Mouse (Mus musculus) heart, adult 11 months (tissue): Measurements from ENCODE around the gene Cask.

Source experiments
- DNase-seq: peaks from one replicate; pipeline ENCODE4 v3.0.0; 2022

The Cask gene

GRCm38 (mm10) chrX:13621473-13621872 lies 229.7 kb downstream of the Cask start:
- peak; percentile 95 for DNase-seq

DNA sequence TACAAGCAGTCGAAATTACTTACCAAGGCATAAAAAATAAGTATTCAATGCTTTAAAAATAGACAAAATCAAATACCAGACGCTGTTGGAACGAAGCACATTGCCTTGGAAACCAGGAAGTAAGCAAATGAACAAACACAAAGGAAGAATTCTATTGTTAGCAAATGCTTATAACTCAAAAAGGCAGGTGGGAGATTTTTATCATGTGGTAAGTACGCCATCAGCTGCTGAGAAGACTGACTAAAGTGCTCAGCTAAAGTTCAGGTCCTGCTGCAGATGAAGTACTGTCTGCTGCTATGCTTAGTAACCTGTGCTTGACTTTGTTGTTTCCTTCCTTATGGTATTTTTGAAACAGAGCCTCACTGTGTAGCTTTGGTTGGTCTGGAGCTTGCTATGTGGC lies 232.7 kb downstream of the Cask start:
- peak; percentile 89 for DNase-seq

- no peak for DNase-seq
These were observed 233.9 kb downstream of the Cask start for GRCm38 (mm10) chrX:13617294-13617693.

DNA sequence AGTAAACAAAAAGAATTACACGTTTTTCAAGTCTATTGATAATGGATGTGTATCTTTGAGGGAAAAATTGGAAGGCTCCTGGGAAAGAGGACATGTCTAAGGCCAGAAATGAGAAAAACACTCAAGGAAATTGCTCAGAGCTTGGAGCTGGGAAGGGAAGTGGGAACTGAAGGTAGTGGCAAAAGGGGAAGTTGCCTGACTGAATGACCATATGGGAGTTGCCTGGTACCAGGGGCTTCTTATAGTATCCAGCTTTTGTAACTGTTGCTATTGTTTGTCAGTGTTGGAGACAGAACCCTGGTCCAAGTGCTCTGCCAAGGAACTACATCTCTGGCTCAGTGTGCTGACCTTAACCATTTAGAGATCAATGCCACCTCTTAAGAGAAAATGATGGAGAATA lies 234.4 kb downstream of the Cask start:
- peak; percentile 89 for DNase-seq

- no peak for DNase-seq
These were observed 239.1 kb downstream of the Cask start for GRCm38 (mm10) chrX:13612115-13612514.

DNA sequence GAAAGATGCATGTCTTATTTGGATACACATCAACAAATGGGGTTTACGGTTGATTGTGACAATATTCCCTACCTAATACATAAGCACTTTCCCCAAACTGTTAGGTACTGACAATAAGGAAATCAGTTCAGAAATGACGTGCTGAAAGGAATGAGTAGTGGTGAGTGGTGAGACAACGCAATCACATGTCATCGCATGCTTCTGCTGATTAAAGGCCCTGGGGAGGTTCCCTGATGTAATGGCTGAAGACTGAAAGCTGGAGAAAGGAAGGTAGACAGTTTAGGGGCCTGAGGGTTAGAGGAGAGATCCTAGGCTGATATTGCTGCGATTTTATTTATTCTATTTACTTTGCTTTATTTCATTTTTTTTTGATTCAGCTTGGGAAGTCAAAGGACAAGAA lies 240.1 kb downstream of the Cask start:
- DNase-seq: no peak

DNA sequence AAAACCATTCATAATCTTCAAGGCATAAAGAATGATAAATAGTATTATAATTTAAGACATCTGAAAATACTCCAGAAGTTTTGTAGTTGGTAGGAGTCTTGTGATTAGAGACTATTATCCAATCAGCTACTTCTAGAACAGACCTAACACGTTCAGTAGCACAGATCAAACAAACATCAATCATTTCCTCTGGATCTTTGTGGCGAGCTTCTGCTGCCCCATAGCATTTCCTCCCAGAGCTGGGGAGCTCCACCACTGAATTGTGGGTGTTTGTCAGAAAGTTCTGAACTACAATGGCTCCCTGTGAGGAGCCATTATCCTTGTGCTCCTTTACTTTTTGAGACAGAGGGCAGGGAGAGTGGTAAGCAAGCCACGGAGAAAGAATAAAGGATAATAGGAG lies 243.4 kb downstream of the Cask start:
- DNase-seq: no peak

DNA sequence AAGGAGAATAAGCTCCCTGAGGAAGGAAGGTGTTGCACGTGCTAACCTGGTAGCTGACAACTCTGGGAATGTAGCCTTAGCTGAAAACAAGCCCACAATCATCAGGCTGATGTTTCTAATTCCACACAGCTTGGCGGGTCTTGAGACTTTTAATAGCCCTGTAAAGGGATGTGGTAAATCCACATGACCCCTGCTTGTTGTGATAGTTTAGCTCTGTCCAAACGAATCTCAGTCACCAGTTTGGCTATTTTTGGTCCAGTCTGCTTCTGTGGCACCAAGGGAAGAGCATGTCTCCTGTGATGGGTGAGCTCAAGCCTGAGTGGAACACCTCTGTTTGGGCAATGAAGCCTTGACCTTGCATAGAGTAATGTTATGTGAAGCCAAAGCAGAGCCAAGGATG lies 244.4 kb downstream of the Cask start:
- peak; percentile 87 for DNase-seq

GRCm38 (mm10) chrX:13599966-13600365 lies 251.2 kb downstream of the Cask start:
- no peak for DNase-seq

DNA sequence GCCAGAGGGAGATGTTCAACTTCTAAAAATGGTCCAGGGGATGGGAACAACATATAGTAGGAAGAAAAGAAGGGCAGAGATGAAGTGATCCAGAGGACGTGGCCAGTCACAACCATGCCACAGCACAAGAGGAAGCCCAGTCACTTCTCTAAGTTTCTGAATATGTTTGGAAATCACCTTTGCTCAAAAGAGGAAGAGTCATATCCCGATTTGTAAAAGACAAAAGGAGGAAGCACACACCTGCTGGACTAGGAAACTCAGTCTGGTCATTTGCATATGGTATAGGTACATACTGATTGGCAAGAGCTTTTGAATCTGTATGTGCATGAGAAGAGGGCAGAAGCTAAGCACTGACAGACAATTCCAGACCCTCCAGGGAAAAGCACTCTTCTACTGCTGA lies 251.8 kb downstream of the Cask start:
- no peak for DNase-seq

DNA sequence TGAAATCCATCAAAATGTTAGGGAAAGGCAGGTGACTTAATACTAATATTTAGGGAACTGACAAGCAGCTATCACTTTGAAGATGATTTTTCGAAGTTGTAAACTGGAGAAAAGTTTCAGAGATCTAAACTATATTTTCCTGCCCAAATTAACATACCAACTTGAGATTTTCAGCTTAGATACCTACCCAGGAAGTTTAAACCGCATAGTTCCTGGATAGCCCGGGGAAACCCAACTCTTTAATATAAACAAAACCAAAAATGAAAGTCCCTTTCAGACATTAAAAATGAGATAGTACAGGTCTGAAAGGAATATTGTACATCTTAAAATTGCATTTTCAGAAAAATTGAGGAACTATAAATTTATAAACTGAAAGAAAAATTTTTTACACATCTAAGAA lies 273.5 kb downstream of the Cask start:
- no peak for DNase-seq

GRCm38 (mm10) chrX:13576606-13577005 lies 274.6 kb downstream of the Cask start:
- DNase-seq: peak; percentile 96

GRCm38 (mm10) chrX:13574872-13575271 lies 276.3 kb downstream of the Cask start:
- peak; percentile 95 for DNase-seq

DNA sequence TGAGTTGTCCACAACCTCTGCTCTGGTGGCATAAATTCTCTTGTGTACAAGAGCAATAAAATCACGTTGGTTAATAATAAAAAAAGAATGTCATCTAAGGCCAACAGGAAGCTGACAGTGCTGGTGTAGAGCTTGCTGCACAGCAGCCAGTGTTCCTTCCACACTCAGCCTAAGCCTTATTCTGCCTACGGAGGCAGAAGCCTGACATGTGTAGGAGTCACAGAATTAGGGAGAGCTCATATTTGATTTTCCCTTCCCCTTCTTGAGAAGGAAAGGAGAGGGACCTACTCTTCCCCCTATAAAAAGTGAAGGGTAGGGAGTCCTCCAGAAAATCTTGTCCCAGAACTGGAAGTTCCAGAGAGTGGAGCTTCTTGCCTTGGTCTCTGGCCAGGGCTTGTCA lies 276.9 kb downstream of the Cask start:
- peak; percentile 93 for DNase-seq

- no peak for DNase-seq
These were observed 296.7 kb downstream of the Cask start for GRCm38 (mm10) chrX:13554504-13554903.

- no peak for DNase-seq
These were observed 298.9 kb downstream of the Cask start for GRCm38 (mm10) chrX:13552288-13552687.

GRCm38 (mm10) chrX:13551566-13551965 lies 299.6 kb downstream of the Cask start:
- no peak for DNase-seq

DNA sequence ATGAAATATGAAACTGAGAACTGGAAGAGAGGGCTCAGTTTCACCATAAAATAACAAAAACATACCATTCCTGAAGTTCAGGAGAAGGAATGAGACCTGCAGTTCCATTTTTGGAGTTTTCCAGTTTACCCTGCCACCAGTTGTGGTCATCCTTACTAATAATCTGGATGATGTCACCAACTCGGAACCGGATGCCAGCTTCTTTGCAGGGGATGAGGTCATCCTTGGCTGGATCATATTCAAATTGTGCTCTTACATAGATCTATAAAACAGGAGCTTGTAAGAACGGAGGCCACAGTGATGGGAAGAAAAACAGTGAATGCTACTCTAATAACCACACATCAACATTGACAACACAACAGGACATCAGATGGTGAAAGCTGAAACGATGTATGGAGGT lies 302.1 kb downstream of the Cask start:
- peak; percentile 87 for DNase-seq

GRCm38 (mm10) chrX:13521288-13521687 lies 329.9 kb downstream of the Cask start:
- DNase-seq: peak; percentile 90

- no peak for DNase-seq
These were observed 330.6 kb downstream of the Cask start for GRCm38 (mm10) chrX:13520566-13520965.

DNA sequence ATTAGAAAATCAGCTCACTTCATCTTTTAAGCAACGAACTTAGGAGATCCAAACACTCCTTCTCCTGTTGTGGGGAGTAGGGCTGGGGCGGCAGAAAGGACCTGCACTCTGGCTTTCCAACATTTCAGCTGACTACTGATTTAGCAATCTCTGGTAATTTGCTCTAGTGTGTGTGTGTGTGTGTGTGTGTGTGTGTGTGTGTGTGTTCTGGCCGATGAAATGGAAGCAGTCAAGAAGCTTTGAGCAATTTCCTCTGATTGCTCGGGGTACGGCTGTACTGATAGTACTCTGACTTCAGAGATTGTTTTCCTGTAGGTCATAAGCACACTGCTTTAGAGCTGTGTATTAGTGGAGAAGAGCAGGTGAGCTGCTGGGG lies 331.8 kb downstream of the Cask start:
- DNase-seq: peak; percentile 95

DNA sequence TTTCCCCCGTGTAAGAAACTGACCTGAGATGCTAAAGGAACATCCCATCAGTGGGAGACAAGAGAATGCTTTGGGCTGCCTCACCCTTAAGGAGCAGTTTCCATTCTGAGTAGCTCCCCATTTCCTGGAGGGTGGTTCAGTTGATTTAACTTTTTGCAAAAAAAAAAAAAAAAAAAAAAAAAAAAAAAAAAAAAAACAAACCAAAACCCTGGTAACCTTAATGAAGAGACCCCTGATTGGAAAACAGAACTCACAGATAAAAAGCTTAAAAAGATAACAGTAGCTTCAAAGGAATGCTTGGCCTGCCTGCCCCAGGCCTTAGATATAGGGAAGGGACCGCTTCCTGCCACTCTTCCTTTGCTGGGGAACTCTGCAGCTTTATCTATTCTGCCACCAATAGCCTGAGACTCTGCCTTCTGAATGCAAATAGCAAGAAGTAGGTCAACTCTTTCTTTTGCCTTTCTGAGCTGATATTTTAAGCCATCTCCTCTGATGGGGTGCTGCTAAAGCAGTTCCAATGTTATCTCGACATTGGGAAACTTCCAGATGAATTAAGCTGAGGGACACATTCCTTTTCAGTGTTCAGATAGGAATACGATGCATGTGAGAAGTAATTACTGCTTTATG lies 332.3 kb downstream of the Cask start:
- DNase-seq: no peak

DNA sequence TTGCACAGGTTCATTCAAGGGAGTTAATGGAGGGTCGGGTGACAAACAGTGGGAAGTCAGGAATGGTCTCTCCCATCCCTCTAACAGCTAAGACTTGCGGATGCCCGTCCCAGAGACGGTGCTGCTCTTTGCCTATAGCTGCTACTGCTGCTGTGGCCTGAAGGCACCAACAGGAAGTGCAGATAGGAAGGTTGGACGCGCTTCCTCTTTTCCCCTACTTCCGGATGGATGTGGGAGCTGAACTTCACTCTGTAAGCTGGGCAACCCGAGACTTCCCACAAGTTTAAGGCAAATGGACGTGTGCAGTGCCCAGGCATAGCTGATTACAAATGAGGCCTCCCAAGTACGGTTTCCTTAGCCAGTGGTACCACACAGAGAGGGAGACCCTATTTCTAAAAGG lies 333.1 kb downstream of the Cask start:
- peak; percentile 94 for DNase-seq

- DNase-seq: peak; percentile 90
These were observed 334.7 kb downstream of the Cask start for GRCm38 (mm10) chrX:13516451-13516850.

DNA sequence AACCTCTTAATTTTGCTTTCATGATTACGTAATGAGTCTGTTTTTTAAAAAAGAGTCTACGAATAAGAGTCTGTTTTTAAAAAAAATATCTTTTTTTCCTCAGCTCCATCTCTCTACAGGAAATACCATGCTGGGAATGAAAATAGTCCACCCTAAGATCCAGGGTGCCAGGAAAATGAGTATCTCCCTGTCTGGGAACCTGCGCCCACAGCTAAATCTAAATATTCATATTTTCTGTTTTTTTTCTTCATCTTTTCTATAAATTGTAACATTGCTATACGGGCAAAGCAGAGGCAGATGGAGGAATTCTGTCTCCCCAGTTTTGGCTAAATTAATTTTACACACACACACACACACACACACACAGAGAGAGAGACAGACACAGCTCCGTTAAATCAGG lies 337.3 kb downstream of the Cask start:
- DNase-seq: no peak

- peak; percentile 87 for DNase-seq
These were observed 338.0 kb downstream of the Cask start for GRCm38 (mm10) chrX:13513127-13513526.
